ENCODE assay signal across 1 mouse cellular context in the genomic region with DNA sequence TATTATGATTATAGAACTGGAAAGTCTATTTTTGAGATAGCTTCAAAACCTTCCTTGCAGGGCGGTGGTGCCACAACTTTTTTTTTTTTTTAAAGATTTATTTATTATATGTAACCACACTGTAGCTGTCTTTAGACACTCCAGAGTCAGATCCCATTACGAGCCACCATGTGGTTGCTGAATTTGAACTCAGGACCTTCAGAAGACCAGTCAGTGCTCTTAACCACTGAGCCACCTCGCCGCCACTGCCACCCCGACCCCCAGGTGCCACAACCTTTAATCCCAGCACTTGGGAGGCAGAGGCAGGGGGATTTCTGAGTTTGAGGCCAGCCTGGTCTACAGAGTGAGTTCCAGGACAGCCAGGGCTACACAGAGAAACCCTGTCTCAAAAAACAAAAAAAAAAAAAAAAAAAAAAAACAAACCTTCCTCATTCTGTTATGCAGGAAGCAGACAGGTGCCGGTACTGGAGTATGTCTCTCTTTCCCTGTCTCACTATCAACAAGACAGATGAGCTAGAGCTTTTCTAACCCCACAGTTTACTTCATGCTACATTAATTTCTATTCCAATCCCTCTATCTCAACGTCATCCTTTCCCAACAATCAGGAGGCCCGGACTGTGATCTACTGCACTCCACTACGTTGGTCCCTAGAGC.
TF ChIP-seq lines count a peak whose summit lies in the region.

No protein-coding gene starts in this region.

TF ChIP-seq in CH12.LX, 34 proteins besides CTCF, POLR2A, EP300 and RAD21 (continued from another document):
- no peak for TF ChIP-seq HCFC1 (IDR thresholded peaks at IDR 0.05; ENCODE audit: low read depth, low read length)
